Mouse (Mus musculus): ENCODE data around the gene Plekhb1. TPM values are rescaled to one million over a fixed set of nuclear protein-coding genes. Genes with fewer than 3 reads are reported as not detected.

Gene Plekhb1
- polyA plus RNA-seq, 1 experiment from 2014 or later = 1.7 TPM

- Histone ChIP-seq H3K27ac (no peak overlapping the region), H3K4me2 (no peak overlapping the region), H3K9ac (no peak overlapping the region), H3K9me3 (replicated peaks) (no peaks in the 10 kb centered on the region), H3K4me1 (replicated peaks) (peaks cover 5% of the 10 kb centered on the region; the same call in 1 of the 2 replicates), H3K4me3 (no peak overlapping the region), H3K36me3 (no peaks in the 10 kb centered on the region), H3K27me3 (no peaks in the 10 kb centered on the region)
- WGBS = 82% methylated on average over 4 of the region's 4 CpGs
- no peak for ATAC-seq (replicated peaks; ENCODE audit: insufficient number of reproducible peaks, insufficient read depth, low FRiP score, low read depth)
Measured at GRCm38 (mm10) chr7:100616121-100616857, 45.9 kb downstream of the Plekhb1 start.

- Histone ChIP-seq H3K36me3 (no peaks in the 10 kb centered on the region), H3K9ac (peak overlapping the region; percentile 95), H3K4me1 (replicated peaks) (peaks cover 12% of the 10 kb centered on the region), H3K9me3 (replicated peaks) (no peaks in the 10 kb centered on the region), H3K4me3 (peak overlapping the region; percentile 99), H3K4me2 (peak overlapping the region; percentile 83), H3K27me3 (no peaks in the 10 kb centered on the region), H3K27ac (peak overlapping the region; percentile 98)
- no peak for ATAC-seq (replicated peaks; ENCODE audit: insufficient number of reproducible peaks, insufficient read depth, low FRiP score, low read depth)
- WGBS = 14% methylated on average over 4 of the region's 4 CpGs
Measured at GRCm38 (mm10) chr7:100608910-100609309, 53.3 kb downstream of the Plekhb1 start.

GRCm38 (mm10) chr7:100608130-100608741 is 54.0 kb downstream of the Plekhb1 start, which contains the start of gene Mrpl48:
Gene Mrpl48 (minus strand): TSS chr7:100608301.
- Histone ChIP-seq H3K27me3 (no peaks in the 10 kb centered on the region), H3K4me1 (replicated peaks) (peaks cover 12% of the 10 kb centered on the region), H3K36me3 (no peaks in the 10 kb centered on the region), H3K9ac (peak within 1 kb of the TSS; percentile 95), H3K27ac (peak within 1 kb of the TSS; percentile 98), H3K4me3 (peak within 1 kb of the TSS; percentile 99), H3K4me2 (peak within 1 kb of the TSS; percentile 84), H3K9me3 (replicated peaks) (no peaks in the 10 kb centered on the region)
- ATAC-seq (replicated peaks; ENCODE audit: insufficient number of reproducible peaks, insufficient read depth, low FRiP score, low read depth) = peak; percentile 21; the same call in 1 of the 2 replicates
- WGBS = under 1% methylated on average over 43 of the region's 43 CpGs

GRCm38 (mm10) chr7:100607214-100608129 is 54.7 kb downstream of the Plekhb1 start, which contains the start of gene Rab6a:
Gene Rab6a (plus strand): TSS chr7:100607410.
- H3K27ac ChIP-seq = peak within 1 kb of the TSS; percentile 98
- H3K9me3 ChIP-seq (replicated peaks) = no peaks in the 10 kb centered on the region
- peaks cover 12% of the 10 kb centered on the region for H3K4me1 ChIP-seq (replicated peaks)
- no peaks in the 10 kb centered on the region for H3K27me3 ChIP-seq
- H3K9ac ChIP-seq = peak within 1 kb of the TSS; percentile 95
- WGBS = under 1% methylated on average over 100 of the region's 105 CpGs
- peak within 1 kb of the TSS; percentile 84 for H3K4me2 ChIP-seq
- peak within 1 kb of the TSS; percentile 99 for H3K4me3 ChIP-seq
- H3K36me3 ChIP-seq = no peaks in the 10 kb centered on the region
- ATAC-seq (replicated peaks; ENCODE audit: insufficient number of reproducible peaks, insufficient read depth, low FRiP score, low read depth) = peak; percentile 97

GRCm38 (mm10) chr7:100600211-100600610 is 62.0 kb downstream of the Plekhb1 start:
- Histone ChIP-seq H3K4me1 (replicated peaks) (no peaks in the 10 kb centered on the region), H3K4me2 (no peak overlapping the region), H3K27ac (no peak overlapping the region), H3K9ac (no peak overlapping the region), H3K4me3 (no peak overlapping the region), H3K36me3 (no peaks in the 10 kb centered on the region), H3K9me3 (replicated peaks) (no peaks in the 10 kb centered on the region), H3K27me3 (no peaks in the 10 kb centered on the region)
- ATAC-seq (replicated peaks; ENCODE audit: insufficient number of reproducible peaks, insufficient read depth, low FRiP score, low read depth) = no peak
- 56% methylated on average over 5 of the region's 5 CpGs for WGBS

- no peaks in the 10 kb centered on the region for H3K27me3 ChIP-seq
- ATAC-seq (replicated peaks; ENCODE audit: insufficient number of reproducible peaks, insufficient read depth, low FRiP score, low read depth) = no peak
Measured at GRCm38 (mm10) chr7:100593349-100593748, 68.9 kb downstream of the Plekhb1 start.

More at GRCm38 (mm10) chr7:100593349-100593748, 68.9 kb downstream of the Plekhb1 start:
- no peak overlapping the region for H3K27ac ChIP-seq
- peaks cover 2% of the 10 kb centered on the region; the same call in 1 of the 2 replicates for H3K4me1 ChIP-seq (replicated peaks)
- H3K4me3 ChIP-seq = no peak overlapping the region
- H3K9me3 ChIP-seq (replicated peaks) = no peaks in the 10 kb centered on the region
- no peak overlapping the region for H3K4me2 ChIP-seq
- no peaks in the 10 kb centered on the region for H3K36me3 ChIP-seq
- H3K9ac ChIP-seq = no peak overlapping the region

Other genes with a start within 250 kb of the Plekhb1 start
- 0.11 and 0.29 TPM in 2 replicates for gene Ucp3, start 189.4 kb downstream of the Plekhb1 start, polyA plus RNA-seq (2015; fragmentation: Nextera tagmentation; extraction: Ambion mirVana)
- gene Ucp2, start 169.1 kb downstream of the Plekhb1 start, polyA plus RNA-seq (2015; fragmentation: Nextera tagmentation; extraction: Ambion mirVana) = 109 and 179 TPM in 2 replicates
- gene Dnajb13, start 147.5 kb downstream of the Plekhb1 start, polyA plus RNA-seq (2015; fragmentation: Nextera tagmentation; extraction: Ambion mirVana) = 0.18 and 0.70 TPM in 2 replicates
- gene Coa4, start 125.3 kb downstream of the Plekhb1 start, polyA plus RNA-seq (2015; fragmentation: Nextera tagmentation; extraction: Ambion mirVana) = 20.3 and 21.1 TPM in 2 replicates
- gene Rab6a, start 55.0 kb downstream of the Plekhb1 start, polyA plus RNA-seq (2015; fragmentation: Nextera tagmentation; extraction: Ambion mirVana) = 85.1 and 85.5 TPM in 2 replicates
- gene Mrpl48, start 54.1 kb downstream of the Plekhb1 start, polyA plus RNA-seq (2015; fragmentation: Nextera tagmentation; extraction: Ambion mirVana) = 72.2 and 89.3 TPM in 2 replicates
- gene Fam168a, start 44.2 kb upstream of the Plekhb1 start, polyA plus RNA-seq (2015; fragmentation: Nextera tagmentation; extraction: Ambion mirVana) = 27.3 and 28.3 TPM in 2 replicates
- 2.5 and 4.9 TPM in 2 replicates for gene Relt, start 201.0 kb upstream of the Plekhb1 start, polyA plus RNA-seq (2015; fragmentation: Nextera tagmentation; extraction: Ambion mirVana)